Mouse (Mus musculus): ENCODE results near the gene Adgrv1. TPM values are rescaled to one million over a fixed set of nuclear protein-coding genes. Genes with fewer than 3 reads are reported as not detected.
"Not testable (repeated sequence)": the region's sequence is repeated elsewhere in the genome, so short reads cannot be mapped to it uniquely, and the experiment has no call there.

Adgrv1 gene
- polyA plus RNA-seq, 1 experiment from 2014 or later = 0.66 TPM

GRCm38 (mm10) chr13:81646348-81646747, 13.4 kb upstream of the Adgrv1 start:
- no peak for ATAC-seq (ENCODE audit: extremely low read depth, insufficient number of reproducible peaks, low FRiP score, low TSS enrichment)
- Histone ChIP-seq H3K4me2 (no peak overlapping the region), H3K27me3 (replicated peaks) (no peaks in the 10 kb centered on the region), H3K9ac (no peak overlapping the region), H3K4me1 (peaks cover 12% of the 10 kb centered on the region), H3K4me3 (no peak overlapping the region), H3K36me3 (no peaks in the 10 kb centered on the region), H3K9me3 (no peaks in the 10 kb centered on the region), H3K27ac (replicated peaks) (no peak overlapping the region)
- WGBS = 72% methylated on average over 6 of the region's 6 CpGs

- Histone ChIP-seq H3K9ac (no peak overlapping the region), H3K4me3 (no peak overlapping the region), H3K27me3 (replicated peaks) (no peaks in the 10 kb centered on the region), H3K36me3 (no peaks in the 10 kb centered on the region), H3K9me3 (no peaks in the 10 kb centered on the region), H3K4me1 (peaks cover 16% of the 10 kb centered on the region), H3K27ac (replicated peaks) (no peak overlapping the region), H3K4me2 (no peak overlapping the region)
- 82% methylated on average over 11 of the region's 11 CpGs for WGBS
- ATAC-seq (ENCODE audit: extremely low read depth, insufficient number of reproducible peaks, low FRiP score, low TSS enrichment) = no peak
These were observed 11.2 kb upstream of the Adgrv1 start for GRCm38 (mm10) chr13:81644047-81644565.

- peak overlapping the region; percentile 37; the same call in 1 of the 2 replicates for H3K4me2 ChIP-seq
- peaks cover 16% of the 10 kb centered on the region for H3K4me1 ChIP-seq
- H3K36me3 ChIP-seq = no peaks in the 10 kb centered on the region
- no peaks in the 10 kb centered on the region for H3K9me3 ChIP-seq
- H3K27ac ChIP-seq (replicated peaks) = no peak overlapping the region
- H3K9ac ChIP-seq = peak overlapping the region; percentile 24; the same call in 1 of the 2 replicates
- no peak overlapping the region for H3K4me3 ChIP-seq
- 23% methylated on average over 7 of the region's 7 CpGs for whole genome bisulfite sequencing
- no peak for ATAC-seq (ENCODE audit: extremely low read depth, insufficient number of reproducible peaks, low FRiP score, low TSS enrichment)
- H3K27me3 ChIP-seq (replicated peaks) = no peaks in the 10 kb centered on the region
These were observed 9.7 kb upstream of the Adgrv1 start for GRCm38 (mm10) chr13:81642491-81643149.

- Histone ChIP-seq H3K27ac (replicated peaks) (no peak overlapping the region), H3K4me3 (peak overlapping the region; percentile 24; the same call in 1 of the 2 replicates), H3K9ac (no peak overlapping the region), H3K4me2 (peak overlapping the region; percentile 61), H3K9me3 (no peaks in the 10 kb centered on the region), H3K4me1 (peaks cover 16% of the 10 kb centered on the region), H3K36me3 (no peaks in the 10 kb centered on the region), H3K27me3 (replicated peaks) (no peaks in the 10 kb centered on the region)
- WGBS = 23% methylated on average over 8 of the region's 8 CpGs
- no peak for ATAC-seq (ENCODE audit: extremely low read depth, insufficient number of reproducible peaks, low FRiP score, low TSS enrichment)
These were observed 8.5 kb upstream of the Adgrv1 start for GRCm38 (mm10) chr13:81641289-81642045.

GRCm38 (mm10) chr13:81640881-81641280, 7.9 kb upstream of the Adgrv1 start:
- Histone ChIP-seq H3K9ac (no peak overlapping the region), H3K27ac (replicated peaks) (no peak overlapping the region), H3K4me3 (no peak overlapping the region), H3K36me3 (no peaks in the 10 kb centered on the region), H3K9me3 (no peaks in the 10 kb centered on the region), H3K4me1 (peaks cover 16% of the 10 kb centered on the region), H3K4me2 (no peak overlapping the region), H3K27me3 (replicated peaks) (no peaks in the 10 kb centered on the region)
- 40% methylated on average over 6 of the region's 6 CpGs for WGBS
- no peak for ATAC-seq (ENCODE audit: extremely low read depth, insufficient number of reproducible peaks, low FRiP score, low TSS enrichment)

GRCm38 (mm10) chr13:81639624-81640023, 6.7 kb upstream of the Adgrv1 start:
- Histone ChIP-seq H3K27ac (replicated peaks) (no peak overlapping the region), H3K9ac (no peak overlapping the region), H3K9me3 (no peaks in the 10 kb centered on the region), H3K27me3 (replicated peaks) (peaks cover 6% of the 10 kb centered on the region), H3K36me3 (no peaks in the 10 kb centered on the region), H3K4me2 (no peak overlapping the region), H3K4me1 (peaks cover 16% of the 10 kb centered on the region), H3K4me3 (no peak overlapping the region)
- WGBS = 54% methylated on average over 4 of the region's 4 CpGs
- ATAC-seq (ENCODE audit: extremely low read depth, insufficient number of reproducible peaks, low FRiP score, low TSS enrichment) = no peak

- H3K4me3 ChIP-seq = no peak overlapping the region
- ATAC-seq (ENCODE audit: extremely low read depth, insufficient number of reproducible peaks, low FRiP score, low TSS enrichment) = no peak
- no peak overlapping the region for H3K9ac ChIP-seq
- peaks cover 4% of the 10 kb centered on the region for H3K4me1 ChIP-seq
- H3K9me3 ChIP-seq = no peaks in the 10 kb centered on the region
- H3K27ac ChIP-seq (replicated peaks) = no peak overlapping the region
- WGBS = 67% methylated on average over 5 of the region's 5 CpGs
- peaks cover 35% of the 10 kb centered on the region for H3K27me3 ChIP-seq (replicated peaks)
- no peak overlapping the region for H3K4me2 ChIP-seq
- H3K36me3 ChIP-seq = no peaks in the 10 kb centered on the region
These were observed 2.4 kb downstream of the Adgrv1 start for GRCm38 (mm10) chr13:81630566-81630965.

- no peak overlapping the region for H3K4me2 ChIP-seq
- no peak overlapping the region for H3K4me3 ChIP-seq
- H3K9ac ChIP-seq = no peak overlapping the region
- H3K4me1 ChIP-seq = peaks cover 4% of the 10 kb centered on the region
- no peaks in the 10 kb centered on the region for H3K9me3 ChIP-seq
- no peaks in the 10 kb centered on the region for H3K36me3 ChIP-seq
- 58% methylated on average over 3 of the region's 3 CpGs for WGBS
- ATAC-seq (ENCODE audit: extremely low read depth, insufficient number of reproducible peaks, low FRiP score, low TSS enrichment) = no peak
- H3K27me3 ChIP-seq (replicated peaks) = peaks cover 27% of the 10 kb centered on the region
- no peak overlapping the region for H3K27ac ChIP-seq (replicated peaks)
These were observed 3.6 kb downstream of the Adgrv1 start for GRCm38 (mm10) chr13:81629395-81629794.

- Histone ChIP-seq H3K27ac (replicated peaks) (no peak overlapping the region), H3K36me3 (no peaks in the 10 kb centered on the region), H3K4me1 (peaks cover 4% of the 10 kb centered on the region), H3K4me2 (no peak overlapping the region), H3K4me3 (no peak overlapping the region), H3K9me3 (no peaks in the 10 kb centered on the region), H3K9ac (no peak overlapping the region), H3K27me3 (replicated peaks) (peaks cover 21% of the 10 kb centered on the region)
- WGBS = 54% methylated on average over 2 of the region's 2 CpGs
- no peak for ATAC-seq (ENCODE audit: extremely low read depth, insufficient number of reproducible peaks, low FRiP score, low TSS enrichment)
These were observed 4.2 kb downstream of the Adgrv1 start for GRCm38 (mm10) chr13:81628631-81629190.

- not testable (repeated sequence) for ATAC-seq (ENCODE audit: extremely low read depth, insufficient number of reproducible peaks, low FRiP score, low TSS enrichment); H3K27ac ChIP-seq (replicated peaks); H3K9me3 ChIP-seq; H3K4me3 ChIP-seq; H3K9ac ChIP-seq; H3K4me1 ChIP-seq; H3K4me2 ChIP-seq; H3K36me3 ChIP-seq
- H3K27me3 ChIP-seq (replicated peaks) = peaks cover 13% of the 10 kb centered on the region
- WGBS = 19% methylated on average over 1 of the region's 1 CpGs
These were observed 5.1 kb downstream of the Adgrv1 start for GRCm38 (mm10) chr13:81627861-81628260.

- H3K27ac ChIP-seq (replicated peaks) = no peak overlapping the region
- no peak overlapping the region for H3K4me3 ChIP-seq
- 77% methylated on average over 4 of the region's 4 CpGs for WGBS
- H3K27me3 ChIP-seq (replicated peaks) = no peaks in the 10 kb centered on the region
- no peaks in the 10 kb centered on the region for H3K9me3 ChIP-seq
- no peak overlapping the region for H3K9ac ChIP-seq
- H3K4me1 ChIP-seq = no peaks in the 10 kb centered on the region
- H3K36me3 ChIP-seq = no peaks in the 10 kb centered on the region
- no peak for ATAC-seq (ENCODE audit: extremely low read depth, insufficient number of reproducible peaks, low FRiP score, low TSS enrichment)
- H3K4me2 ChIP-seq = no peak overlapping the region
These were observed 22.6 kb downstream of the Adgrv1 start for GRCm38 (mm10) chr13:81610349-81610748.

All from heart, embryonic 13.5 days (tissue).